Mouse (Mus musculus) lung, postnatal 0 days (tissue): Measurements from ENCODE around the gene Pam16. TPM values are rescaled to one million over a fixed set of nuclear protein-coding genes. Genes with fewer than 3 reads are reported as not detected.

Experiments
- ATAC-seq: fragments of 200-750 bp; cut with Nextera tagmentation; 2 replicates; pipeline ENCODE4 v1.8.0; 2017; ENCODE audit warnings: moderate library complexity
- DNase-seq: peaks from one replicate; pipeline ENCODE4 v3.0.0-alpha.2; 2016; ENCODE audit warnings: low spot score
- H3K27ac ChIP-seq: fragments of 300-500 bp; sonication (generic); 2 replicates; pipeline ENCODE4 v1.5.1; 2014; ENCODE audit warnings: antibody characterized with exemption, mild to moderate bottlenecking, low read length, mixed read lengths
- H3K27me3 ChIP-seq: fragments of 300-500 bp; sonication (generic); replicated peaks from 2 replicates; pipeline ENCODE4 v1.6.1; 2014; ENCODE audit warnings: low read length, mixed read lengths; ENCODE audit not compliant: insufficient read depth
- H3K36me3 ChIP-seq: fragments of 300-500 bp; sonication (generic); 2 replicates; pipeline ENCODE4 v1.6.1; 2014; ENCODE audit warnings: low read length, mixed read lengths; ENCODE audit not compliant: insufficient read depth
- H3K4me1 ChIP-seq: fragments of 300-500 bp; sonication (generic); 2 replicates; pipeline ENCODE4 v1.6.1; 2014; ENCODE audit warnings: antibody characterized with exemption, low read depth, low read length, mixed read lengths; ENCODE audit not compliant: insufficient read depth
- H3K4me2 ChIP-seq: fragments of 300-500 bp; sonication (generic); replicated peaks from 2 replicates; pipeline ENCODE4 v1.6.1; 2014; ENCODE audit warnings: low read depth, mild to moderate bottlenecking, low read length, moderate library complexity, mixed read lengths
- H3K4me3 ChIP-seq: fragments of 300-500 bp; sonication (generic); 2 replicates; pipeline ENCODE4 v1.5.1; 2014; ENCODE audit warnings: low read depth, low read length
- H3K9ac ChIP-seq: fragments of 300-500 bp; sonication (generic); replicated peaks from 2 replicates; pipeline ENCODE4 v1.6.1; 2014; ENCODE audit warnings: low read depth, mild to moderate bottlenecking
- H3K9me3 ChIP-seq: fragments of 300-500 bp; sonication (generic); 2 replicates; pipeline ENCODE4 v1.6.1; 2016; ENCODE audit warnings: low read length, mixed read lengths
- CTCF ChIP-seq: IDR thresholded peaks from 2 replicates; pipeline ENCODE4 v1.5.1; 2016; ENCODE audit warnings: antibody characterized with exemption, mild to moderate bottlenecking
- EP300 ChIP-seq: IDR thresholded peaks from 2 replicates; pipeline ENCODE4 v1.6.1; 2016; ENCODE audit warnings: antibody characterized with exemption, mild to moderate bottlenecking, control low read depth
- WGBS: fragments of 180-500 bp; shearing (Covaris S2); extraction: QIAGEN DNeasy Blood & Tissue Kit; methylation state at CpG from one replicate; pipeline ENCODE4 v1.1.7; 2014; 5-methylcytosine and 5-hydroxymethylcytosine counted together
- polyA plus RNA-seq: library from polyadenylated mRNA; unstranded; fragments of >200 nt; fragmentation: Nextera tagmentation; extraction: Ambion mirVana; gene quantifications from 2 replicates; pipeline ENCODE4 v1.2.1, GENCODE M21; 2015

Pam16 gene
- polyA plus RNA-seq, 1 experiment from 2014 or later, result 78.4 TPM

- H3K4me3 ChIP-seq, result peak overlapping the region; percentile 15; the same call in 1 of the 2 replicates
- H3K4me1 ChIP-seq, result peaks cover 48% of the 10 kb centered on the region
- H3K9ac ChIP-seq, result no peak overlapping the region
- TF ChIP-seq EP300, result no peak
- H3K9me3 ChIP-seq, result no peaks in the 10 kb centered on the region
- peak overlapping the region; percentile 85 for H3K27ac ChIP-seq
- no peaks in the 10 kb centered on the region for H3K36me3 ChIP-seq
- DNase-seq (peak; percentile 66), ATAC-seq (no peak; the same call in 1 of the 2 replicates)
- H3K4me2 ChIP-seq, result peak overlapping the region; percentile 83
- no peaks in the 10 kb centered on the region for H3K27me3 ChIP-seq
- 40% methylated on average over 6 of the region's 6 CpGs for WGBS
These were observed 18.1 kb upstream of the Pam16 start for GRCm38 (mm10) chr16:4642937-4643336.

GRCm38 (mm10) chr16:4642190-4642589, 17.4 kb upstream of the Pam16 start:
- ATAC-seq (peak; percentile 78), DNase-seq (peak; percentile 97)
- H3K4me3 ChIP-seq, result peak overlapping the region; percentile 49; the same call in 1 of the 2 replicates
- peaks cover 43% of the 10 kb centered on the region for H3K4me1 ChIP-seq
- H3K9ac ChIP-seq, result no peak overlapping the region
- H3K9me3 ChIP-seq, result no peaks in the 10 kb centered on the region
- no peak for TF ChIP-seq EP300
- peak; percentile 39 for TF ChIP-seq CTCF
- H3K36me3 ChIP-seq, result no peaks in the 10 kb centered on the region
- H3K27me3 ChIP-seq, result no peaks in the 10 kb centered on the region
- WGBS, result 28% methylated on average over 12 of the region's 13 CpGs
- H3K4me2 ChIP-seq, result peak overlapping the region; percentile 83
- peak overlapping the region; percentile 85 for H3K27ac ChIP-seq

GRCm38 (mm10) chr16:4641119-4641838, 16.5 kb upstream of the Pam16 start:
- Histone ChIP-seq H3K27ac (peak overlapping the region; percentile 85), H3K4me3 (peak overlapping the region; percentile 49), H3K9ac (peak overlapping the region; percentile 60), H3K27me3 (no peaks in the 10 kb centered on the region), H3K4me1 (peaks cover 36% of the 10 kb centered on the region), H3K9me3 (no peaks in the 10 kb centered on the region), H3K36me3 (no peaks in the 10 kb centered on the region), H3K4me2 (peak overlapping the region; percentile 83)
- 0% methylated on average over 3 of the region's 3 CpGs for WGBS
- peak; percentile 56 for DNase-seq
- TF ChIP-seq CTCF (no peak), EP300 (0 out of 2 replicates have a peak, but pooled peaks have one; percentile 34)
- ATAC-seq, result no peak

- Histone ChIP-seq H3K4me1 (peaks cover 36% of the 10 kb centered on the region), H3K4me2 (peak overlapping the region; percentile 83)
- DNase-seq, result peak; percentile 80
These were observed 15.6 kb upstream of the Pam16 start for GRCm38 (mm10) chr16:4640267-4641005.

GRCm38 (mm10) chr16:4639831-4640237, 15.0 kb upstream of the Pam16 start, which contains the start of the genes Vasn and Dnaja3:
TSS of gene Vasn (plus strand) at chr16:4639941.
TSS of gene Dnaja3 (plus strand) at chr16:4639989.
- Histone ChIP-seq H3K4me2 (peak within 1 kb of the TSS; percentile 83), H3K27me3 (no peaks in the 10 kb centered on the region), H3K4me3 (peak within 1 kb of the TSS; percentile 49), H3K27ac (peak within 1 kb of the TSS; percentile 85), H3K4me1 (peaks cover 36% of the 10 kb centered on the region), H3K36me3 (no peaks in the 10 kb centered on the region), H3K9ac (peak within 1 kb of the TSS; percentile 60), H3K9me3 (no peaks in the 10 kb centered on the region)
- 2% methylated on average over 22 of the region's 22 CpGs for WGBS
- TF ChIP-seq CTCF (no peak), EP300 (no peak)
- ATAC-seq, result peak; percentile 83
- peak; percentile 97 for DNase-seq

More at GRCm38 (mm10) chr16:4640267-4641005, 15.6 kb upstream of the Pam16 start:
- no peaks in the 10 kb centered on the region for H3K36me3 ChIP-seq
- H3K27ac ChIP-seq, result peak overlapping the region; percentile 85
- H3K4me3 ChIP-seq, result peak overlapping the region; percentile 49
- TF ChIP-seq CTCF, result no peak
- no peak for TF ChIP-seq EP300
- peak overlapping the region; percentile 60 for H3K9ac ChIP-seq
- ATAC-seq, result peak; percentile 35
- no peaks in the 10 kb centered on the region for H3K27me3 ChIP-seq
- 4% methylated on average over 17 of the region's 17 CpGs for WGBS
- H3K9me3 ChIP-seq, result no peaks in the 10 kb centered on the region

GRCm38 (mm10) chr16:4638891-4639390, 14.2 kb upstream of the Pam16 start:
- peaks cover 28% of the 10 kb centered on the region for H3K4me1 ChIP-seq

More at GRCm38 (mm10) chr16:4638891-4639390, 14.2 kb upstream of the Pam16 start:
- ATAC-seq, result no peak
- H3K4me2 ChIP-seq, result no peak overlapping the region
- DNase-seq, result no peak
- peak overlapping the region; percentile 9; the same call in 1 of the 2 replicates for H3K27ac ChIP-seq
- H3K27me3 ChIP-seq, result no peaks in the 10 kb centered on the region
- 66% methylated on average over 3 of the region's 3 CpGs for WGBS
- H3K36me3 ChIP-seq, result no peaks in the 10 kb centered on the region
- H3K9ac ChIP-seq, result no peak overlapping the region
- TF ChIP-seq EP300 (no peak), CTCF (no peak)
- no peaks in the 10 kb centered on the region for H3K9me3 ChIP-seq
- no peak overlapping the region for H3K4me3 ChIP-seq
